Mouse (Mus musculus) cerebellum, postnatal 4 days (tissue): ENCODE measurements around the gene Ssxb6.
"Not testable (repeated sequence)": the region's sequence is repeated elsewhere in the genome, so short reads cannot be mapped to it uniquely, and the experiment has no call there.

Source experiments
- DNase-seq, 2 experiments: peaks; one replicate each; pipeline ENCODE4 v3.0.0; 2022; ENCODE audit warnings: low spot score in 2 of 2, mixed read lengths in 1 of 2

The Ssxb6 gene

GRCm38 (mm10) chrX:8548155-8548554 is at the start of gene Ssxb6:
Gene Ssxb6 (minus strand): TSS chrX:8548255.
- not testable (repeated sequence) for DNase-seq

- not testable (repeated sequence) for DNase-seq
Observed at GRCm38 (mm10) chrX:8591716-8592115, 43.7 kb upstream of the Ssxb6 start, which contains the start of gene Ssxb3. Gene Ssxb3 (minus strand): TSS chrX:8591816.

- DNase-seq: no peak
Observed at GRCm38 (mm10) chrX:8524854-8525253, 23.2 kb downstream of the Ssxb6 start, which contains the start of gene Gm14459. Gene Gm14459 (minus strand): TSS chrX:8524954.
